Mouse (Mus musculus) heart, adult 8-10 months (tissue): ENCODE measurements at regions not wholly inside any gene's neighbourhood (a gene's known extent, or its start where the extent isn't known, plus 50 kb on each side); places are given as distances from the start of the nearest gene placed in this dataset.

Source experiments
- DNase-seq: peaks from one replicate; pipeline ENCODE4 v3.0.0; 2022; ENCODE audit warnings: low spot score

GRCm38 (mm10) chr16:76079761-76080502 is 57.9 kb upstream of the Samsn1 start:
- DNase-seq: no peak

- DNase-seq: no peak
Observed at GRCm38 (mm10) chr16:76078219-76078618, 56.1 kb upstream of the Samsn1 start.

- no peak for DNase-seq
Observed at GRCm38 (mm10) chr16:76076231-76076630, 54.1 kb upstream of the Samsn1 start.
